Mouse (Mus musculus) T-cell, adult 2 months (primary cell): ENCODE results near the gene Card9.

Source experiments
- DNase-seq: peaks from one replicate; pipeline ENCODE4 v3.0.0; 2022; ENCODE audit warnings: low spot score

Card9 gene

DNA sequence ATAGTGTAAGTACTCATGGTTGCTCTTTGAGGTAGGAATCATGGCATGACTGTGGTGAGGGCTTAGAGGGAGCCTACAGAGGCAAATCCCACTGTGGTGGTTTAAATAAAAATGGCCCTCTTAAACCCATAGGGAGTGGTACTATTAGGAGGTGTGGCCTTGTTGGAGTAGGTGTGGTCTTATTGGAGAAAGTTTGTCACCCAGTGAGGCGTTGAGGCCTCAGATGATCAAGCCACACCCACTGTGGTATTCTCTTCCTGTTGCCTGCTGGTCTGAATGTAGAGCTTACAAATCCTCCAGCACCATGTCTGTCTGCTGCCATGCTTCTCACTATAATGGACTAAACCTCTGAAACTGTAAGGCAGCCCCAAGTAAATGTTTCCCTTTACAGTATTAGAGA is 56.0 kb downstream of the Card9 start:
- DNase-seq, result no peak
